Mouse (Mus musculus) left cerebral cortex, adult 11 months (tissue): ENCODE measurements around the gene Wnt10b.

Experiments used
- DNase-seq: peaks from one replicate; pipeline ENCODE4 v3.0.0; 2022; ENCODE audit warnings: low spot score

Gene Wnt10b

DNA sequence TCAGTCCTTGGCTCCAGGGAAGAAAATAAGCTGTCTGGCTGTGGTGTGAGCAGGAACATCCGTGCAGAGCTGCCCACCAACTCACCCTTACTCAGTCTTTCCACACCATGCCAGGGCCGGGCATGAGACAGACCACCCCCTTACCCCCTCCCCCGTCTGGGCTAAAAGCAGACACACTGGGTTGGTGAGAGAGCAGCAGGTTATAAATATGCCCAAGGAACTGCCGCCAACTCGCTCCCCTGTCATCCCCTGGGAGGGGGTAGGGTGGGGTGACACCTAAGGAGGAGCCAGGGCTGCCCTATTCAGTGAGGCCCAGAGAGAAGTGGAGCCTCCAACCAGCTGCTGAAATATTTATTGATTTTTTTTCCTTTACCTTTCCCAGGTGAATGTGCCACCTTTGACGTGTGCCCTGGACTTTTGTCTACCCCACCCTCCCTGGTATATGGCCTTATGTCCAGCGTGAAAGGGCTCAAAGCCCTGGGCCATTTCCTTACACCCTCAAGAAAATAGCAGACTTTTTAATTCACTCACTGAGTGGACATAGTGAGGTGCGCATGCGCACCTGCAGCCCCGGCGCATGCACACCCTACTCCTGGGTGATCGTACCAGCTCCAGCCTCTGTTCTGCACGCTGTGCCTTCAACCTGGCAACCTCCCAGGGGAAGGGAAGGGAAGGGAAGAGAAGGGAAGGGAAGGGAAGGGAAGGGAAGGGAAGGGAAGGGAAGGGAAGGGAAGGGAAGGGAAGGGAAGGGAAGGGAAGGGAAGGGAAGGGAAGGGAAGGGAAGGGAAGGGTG lies 19.0 kb upstream of the Wnt10b start:
- DNase-seq = no peak

- DNase-seq = no peak
Measured at GRCm38 (mm10) chr15:98793141-98793698, 15.3 kb upstream of the Wnt10b start.

GRCm38 (mm10) chr15:98792233-98793020 lies 14.5 kb upstream of the Wnt10b start:
- DNase-seq = no peak

- no peak for DNase-seq
Measured at GRCm38 (mm10) chr15:98791771-98792170, 13.8 kb upstream of the Wnt10b start.

GRCm38 (mm10) chr15:98791221-98791620 lies 13.3 kb upstream of the Wnt10b start:
- DNase-seq = no peak

GRCm38 (mm10) chr15:98790761-98791160 lies 12.8 kb upstream of the Wnt10b start:
- no peak for DNase-seq

GRCm38 (mm10) chr15:98789661-98790535 lies 11.9 kb upstream of the Wnt10b start, which contains the start of gene Wnt1:
TSS of gene Wnt1 (plus strand) at chr15:98789857.
- DNase-seq = no peak

- no peak for DNase-seq
Measured at GRCm38 (mm10) chr15:98788972-98789660, 11.2 kb upstream of the Wnt10b start.

GRCm38 (mm10) chr15:98787930-98788329 lies 10.0 kb upstream of the Wnt10b start:
- no peak for DNase-seq

DNA sequence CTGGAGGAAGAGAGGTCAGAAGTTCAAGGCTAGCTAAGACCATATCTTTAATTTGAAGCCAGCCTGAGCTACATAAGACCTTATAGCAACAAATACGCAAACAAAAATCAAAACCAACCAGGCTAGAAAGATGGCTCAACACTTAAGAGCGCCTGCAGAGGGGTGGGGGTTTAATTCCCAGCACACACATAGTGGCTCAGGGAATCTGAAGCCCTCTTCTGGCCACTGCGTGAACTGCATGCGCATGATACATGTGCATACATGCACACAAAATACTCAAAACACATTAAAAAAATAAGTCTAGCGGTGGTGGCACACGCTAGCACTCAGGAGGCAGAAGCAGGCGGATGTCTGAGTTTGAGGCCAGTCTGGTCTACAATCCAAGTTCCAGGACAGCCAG lies 7.8 kb upstream of the Wnt10b start:
- no peak for DNase-seq

GRCm38 (mm10) chr15:98781166-98781565 lies 3.2 kb upstream of the Wnt10b start:
- DNase-seq = no peak

GRCm38 (mm10) chr15:98780573-98780972 lies 2.6 kb upstream of the Wnt10b start:
- DNase-seq = no peak

DNA sequence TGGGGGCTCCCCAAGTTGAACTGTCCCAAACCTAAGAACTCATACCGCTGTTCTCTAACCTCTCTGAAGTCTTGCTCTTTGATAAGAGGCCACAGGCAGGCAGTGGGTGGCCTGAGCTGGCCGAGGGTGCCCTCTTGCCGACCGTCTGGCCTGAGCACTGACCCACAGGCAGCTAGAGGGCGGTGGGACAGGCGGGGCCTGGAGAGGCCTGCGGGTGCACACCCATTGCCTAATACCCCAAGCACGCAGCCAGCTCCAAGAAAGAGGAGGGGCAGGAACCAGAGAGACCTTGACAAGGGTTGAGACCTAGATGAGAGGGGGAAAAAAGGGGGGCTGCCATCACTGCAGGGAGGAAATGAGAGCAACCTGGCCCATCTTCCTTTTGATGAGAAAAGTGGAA lies 2.1 kb upstream of the Wnt10b start:
- DNase-seq = no peak

DNA sequence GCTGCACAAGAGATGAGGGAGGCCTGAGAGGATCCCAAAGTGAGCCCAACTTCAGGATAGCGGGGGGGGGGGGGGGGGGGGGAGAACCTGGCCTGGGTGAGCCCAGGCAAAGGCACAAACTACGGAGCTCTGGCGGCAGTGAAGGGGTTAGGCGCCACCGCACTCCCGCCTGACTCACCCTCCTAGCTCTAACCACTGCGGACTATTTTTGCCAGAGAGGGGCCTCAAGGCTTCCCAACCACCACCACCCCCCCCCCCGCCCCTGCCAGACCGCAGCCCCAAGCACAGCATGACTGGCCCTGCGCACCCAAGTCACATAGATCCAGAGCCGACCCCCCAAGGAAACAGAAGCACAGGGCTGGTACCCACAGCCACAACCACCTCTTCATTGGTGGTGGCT lies 856 bp upstream of the Wnt10b start:
- DNase-seq = no peak

DNA sequence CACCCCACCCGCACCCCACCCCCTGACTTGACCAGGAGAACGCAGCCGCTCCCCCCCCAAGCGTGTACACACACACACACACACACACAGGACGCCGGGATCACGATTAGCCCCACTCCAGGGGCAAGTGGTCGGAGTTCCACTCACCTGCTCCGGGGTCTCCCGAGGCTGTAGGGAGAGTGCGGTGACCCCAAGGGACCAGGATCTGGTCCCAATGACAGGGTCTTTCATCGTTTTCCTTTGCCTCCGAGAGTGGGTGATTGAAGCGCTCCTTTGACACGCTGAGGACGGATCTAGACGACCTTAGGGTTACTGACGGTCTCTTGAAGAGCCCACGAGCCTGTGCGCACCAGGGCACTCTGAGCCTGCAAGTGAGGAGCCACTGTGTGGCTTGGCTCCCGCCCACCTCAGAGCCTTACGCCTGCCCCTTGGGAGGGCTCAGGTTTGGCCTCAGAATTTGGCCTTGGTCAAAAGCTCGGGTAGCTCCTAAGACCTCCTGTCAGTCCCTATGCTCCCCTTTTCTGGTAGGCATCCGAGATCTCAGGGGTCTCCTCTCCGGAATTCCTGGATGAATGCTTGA lies 331 bp upstream of the Wnt10b start:
- DNase-seq = no peak

- no peak for DNase-seq
Measured at GRCm38 (mm10) chr15:98777005-98777616, 839 bp downstream of the Wnt10b start.

- DNase-seq = no peak
Measured at GRCm38 (mm10) chr15:98776280-98777004, 1.5 kb downstream of the Wnt10b start.

DNA sequence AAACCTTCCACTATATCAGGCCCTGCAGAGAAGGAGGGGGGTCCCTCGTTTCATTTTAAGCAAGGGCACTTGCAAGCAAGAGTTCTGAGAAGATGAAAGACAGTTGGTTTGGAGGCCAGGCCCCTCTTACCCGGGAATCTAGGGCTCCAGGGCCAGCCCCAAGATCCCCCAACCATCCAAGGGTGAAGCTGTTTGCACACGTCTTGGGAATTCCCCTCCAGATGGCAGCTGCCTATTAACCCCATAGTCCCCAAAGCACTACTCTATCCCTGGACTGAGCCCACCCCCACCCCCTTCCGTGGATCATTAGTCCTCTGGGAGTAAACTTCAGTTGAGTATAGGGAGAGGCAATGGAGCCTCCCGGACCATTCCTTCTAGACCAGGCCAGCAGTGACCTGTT lies 2.4 kb downstream of the Wnt10b start:
- no peak for DNase-seq

DNA sequence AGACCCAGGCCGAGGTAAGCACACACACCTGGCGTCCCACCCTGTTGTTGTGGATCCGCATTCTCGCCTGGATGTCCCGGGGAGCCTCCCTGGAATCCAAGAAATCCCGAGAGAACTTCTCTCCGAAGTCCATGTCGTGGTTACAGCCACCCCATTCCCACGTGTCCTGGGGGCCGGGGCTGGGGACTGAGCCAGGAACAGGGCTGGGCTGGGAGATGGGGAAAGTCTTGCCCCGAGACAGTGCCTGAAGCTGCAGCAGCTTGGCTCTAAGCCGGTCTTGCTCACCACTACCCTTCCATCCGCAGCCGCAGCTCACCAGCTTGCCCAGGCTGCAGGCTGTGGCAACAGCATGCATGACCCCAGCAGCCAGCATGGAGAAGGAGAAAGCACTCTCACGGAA lies 3.9 kb downstream of the Wnt10b start:
- DNase-seq = no peak
